Comparison of ENCODE assay signal across 8 mouse cellular contexts in genomic region chr3:88503505-88503863, GRCm38 (mm10). TPM values are rescaled to one million over a fixed set of nuclear protein-coding genes. Genes with fewer than 3 reads are reported as not detected.
A peak's percentile ranks its signal among the peaks of the same experiment; 100 is the strongest.
DNase-seq lines count a peak whose midpoint lies in the region; ATAC-seq and TF ChIP-seq lines count a peak whose summit lies in the region.

No protein-coding gene starts in this region.

- peaks cover 11% of the 10 kb centered on the region for H3K36me3 ChIP-seq in E14TG2a.4 (ENCODE audit: insufficient read depth, low read length)
- no peaks in the 10 kb centered on the region for H3K36me3 ChIP-seq in forebrain, embryonic 11.5 days (ENCODE audit: control insufficient read depth, insufficient read depth, low read length)
- 0 out of 2 replicates have a peak, but pooled peaks cover 2% of the 10 kb centered on the region for H3K36me3 ChIP-seq in limb, embryonic 10.5 days
- peaks cover 5% of the 10 kb centered on the region for H3K36me3 ChIP-seq in myocyte (ENCODE audit: control insufficient read depth, insufficient read depth)

- no peak for TF ChIP-seq CTCF in cerebellum, adult 2 months (IDR thresholded peaks at IDR 0.05; ENCODE audit: borderline replicate concordance, insufficient read depth, low read depth, low read length)
- no peak for TF ChIP-seq CTCF in E14TG2a.4 (conservative IDR thresholded peaks at IDR 0.05; ENCODE audit: low read length)

- H3K4me2 ChIP-seq in forebrain, embryonic 11.5 days (ENCODE audit: low read depth, low read length, severe bottlenecking) = peak overlapping the region; percentile 98
- H3K4me2 ChIP-seq in myocyte (ENCODE audit: low read depth) = peak overlapping the region; percentile 92

- peak overlapping the region; percentile 35 for H3K27ac ChIP-seq in cerebellum, adult 2 months (ENCODE audit: insufficient read depth, low read length)
- no peak overlapping the region for H3K27ac ChIP-seq in forebrain, embryonic 11.5 days (ENCODE audit: low read depth, low read length)
- no peak overlapping the region for H3K27ac ChIP-seq in limb, embryonic 10.5 days

- peaks cover 44% of the 10 kb centered on the region for H3K79me2 ChIP-seq in myocyte (ENCODE audit: control insufficient read depth, insufficient read depth)

- no peak for DNase-seq in cerebellum, adult 2 months
- no peak for DNase-seq in cerebellum, adult 18-20 months
- DNase-seq in forebrain, embryonic 11.5 days (ENCODE audit: low spot score) = no peak
- DNase-seq in limb, embryonic 10.5 days (ENCODE audit: low spot score) = no peak
- no peak for DNase-seq in kidney, adult 8-10 months
- DNase-seq in embryo, embryonic 10.5 days (ENCODE audit: low spot score) = no peak

- H3K4me3 ChIP-seq in cerebellum, adult 2 months (replicated peaks; ENCODE audit: insufficient read depth, low read depth, low read length) = peak overlapping the region; percentile 90
- H3K4me3 ChIP-seq in E14TG2a.4 (replicated peaks; ENCODE audit: low read length) (peak overlapping the region; percentile 85), myocyte (peak overlapping the region; percentile 100)
- no peak overlapping the region for H3K4me3 ChIP-seq in forebrain, embryonic 11.5 days (ENCODE audit: low read depth, low read length)
- peak overlapping the region; percentile 64 for H3K4me3 ChIP-seq in limb, embryonic 10.5 days

- H3K9me3 ChIP-seq in E14TG2a.4 (ENCODE audit: low read length) = no peaks in the 10 kb centered on the region
- no peaks in the 10 kb centered on the region for H3K9me3 ChIP-seq in forebrain, embryonic 11.5 days (ENCODE audit: control insufficient read depth, low read length)
- H3K9me3 ChIP-seq in limb, embryonic 10.5 days (replicated peaks) = no peaks in the 10 kb centered on the region

- ATAC-seq in forebrain, embryonic 11.5 days (replicated peaks; ENCODE audit: low FRiP score) = no peak

- H3ac ChIP-seq in myocyte (ENCODE audit: control insufficient read depth, insufficient read length) = peak overlapping the region; percentile 75

- whole genome bisulfite sequencing in cerebellum, adult 2 months = 18% methylated on average over 4 of the region's 4 CpGs
- 20% methylated on average over 4 of the region's 4 CpGs for WGBS in forebrain, embryonic 11.5 days
- WGBS in limb, embryonic 10.5 days = 21% methylated on average over 4 of the region's 4 CpGs

- no peak overlapping the region for H3K9ac ChIP-seq in forebrain, embryonic 11.5 days (ENCODE audit: low read length)

- no peaks in the 10 kb centered on the region for H3K27me3 ChIP-seq in cerebellum, adult 2 months (ENCODE audit: control insufficient read depth, insufficient read depth, low read length)
- peaks cover 14% of the 10 kb centered on the region for H3K27me3 ChIP-seq in E14TG2a.4 (ENCODE audit: insufficient read depth, low read length)
- peaks cover 16% of the 10 kb centered on the region for H3K27me3 ChIP-seq in forebrain, embryonic 11.5 days (ENCODE audit: control insufficient read depth, insufficient read depth, low read length)
- H3K27me3 ChIP-seq in limb, embryonic 10.5 days (ENCODE audit: low read depth, poor library complexity, severe bottlenecking) = peaks cover 48% of the 10 kb centered on the region
- no peaks in the 10 kb centered on the region for H3K27me3 ChIP-seq in myocyte (ENCODE audit: control insufficient read depth, insufficient read depth, insufficient read length)

- H3K4me1 ChIP-seq in cerebellum, adult 2 months (ENCODE audit: control insufficient read depth, insufficient read depth, low read length) = peaks cover 14% of the 10 kb centered on the region
- H3K4me1 ChIP-seq in E14TG2a.4 (replicated peaks; ENCODE audit: low read depth, low read length) = peaks cover 89% of the 10 kb centered on the region
- peaks cover 8% of the 10 kb centered on the region for H3K4me1 ChIP-seq in forebrain, embryonic 11.5 days (replicated peaks; ENCODE audit: control insufficient read depth, insufficient read depth, low read length)
- H3K4me1 ChIP-seq in limb, embryonic 10.5 days = peaks cover 46% of the 10 kb centered on the region

- no peak for TF ChIP-seq POLR2A in cerebellum, adult 2 months (IDR thresholded peaks at IDR 0.05; ENCODE audit: borderline replicate concordance, insufficient read depth, low read length)
- TF ChIP-seq POLR2A in myocyte (IDR thresholded peaks at IDR 0.05; ENCODE audit: insufficient read length, low read depth) = no peak

TF ChIP-seq in myocyte, 11 proteins besides CTCF, POLR2A, EP300 and RAD21:
- peak in 1 of 3 experiments; percentile 10 for TF ChIP-seq MYOD1 (IDR thresholded peaks at IDR 0.05; ENCODE audit: control insufficient read depth in 1 of 3, insufficient read length in 2 of 3, low read depth in 2 of 3)
- no peak for TF ChIP-seq POLR2AphosphoS2 (IDR thresholded peaks at IDR 0.05; ENCODE audit: insufficient read length, low read depth)
TF ChIP-seq in myocyte: peak in this region for 1.

RNA-seq across cellular contexts. Expression of gene Lmna, which starts 6.3 kb away (rescaled TPM):
- 51.4 and 57.1 TPM in 2 replicates for polyA plus RNA-seq in cerebellum, adult 2 months (2012; rRNA removed)
- 19.4 and 20.4 TPM in 2 replicates for polyA plus RNA-seq in forebrain, embryonic 11.5 days (2014; fragmentation: Nextera tagmentation; extraction: Ambion mirVana)
- 9.2 and 14.5 TPM in 2 replicates for polyA plus RNA-seq in limb, embryonic 10.5 days (2016; fragmentation: Nextera tagmentation; extraction: Ambion mirVana)
- polyA plus RNA-seq in myocyte (2012; fragmentation: generic; extraction: Trizol) = 954 TPM

RNA-seq across cellular contexts. Expression of gene Mex3a, which starts 28.7 kb away (rescaled TPM):
- 1.2 and 1.3 TPM in 2 replicates for polyA plus RNA-seq in cerebellum, adult 2 months (2012; rRNA removed)
- polyA plus RNA-seq in forebrain, embryonic 11.5 days (2014; fragmentation: Nextera tagmentation; extraction: Ambion mirVana) = 44.4 and 46.2 TPM in 2 replicates
- 28.9 and 34.8 TPM in 2 replicates for polyA plus RNA-seq in limb, embryonic 10.5 days (2016; fragmentation: Nextera tagmentation; extraction: Ambion mirVana)
- 8.1 TPM for polyA plus RNA-seq in myocyte (2012; fragmentation: generic; extraction: Trizol)

RNA-seq across cellular contexts. Expression of gene Sema4a, which starts 42.5 kb away (rescaled TPM):
- polyA plus RNA-seq in cerebellum, adult 2 months (2012; rRNA removed) = 31.6 and 31.8 TPM in 2 replicates
- polyA plus RNA-seq in forebrain, embryonic 11.5 days (2014; fragmentation: Nextera tagmentation; extraction: Ambion mirVana) = 9.3 and 10.3 TPM in 2 replicates
- 4.7 and 6.7 TPM in 2 replicates for polyA plus RNA-seq in limb, embryonic 10.5 days (2016; fragmentation: Nextera tagmentation; extraction: Ambion mirVana)
- 0.35 TPM for polyA plus RNA-seq in myocyte (2012; fragmentation: generic; extraction: Trizol)

RNA-seq across cellular contexts. Expression of gene Rab25, which starts 44.6 kb away (rescaled TPM):
- polyA plus RNA-seq in cerebellum, adult 2 months (2012; rRNA removed) = 0.46 and 1.4 TPM in 2 replicates
- polyA plus RNA-seq in forebrain, embryonic 11.5 days (2014; fragmentation: Nextera tagmentation; extraction: Ambion mirVana) = 0.43 and 1.1 TPM in 2 replicates
- 1.7 and 3.7 TPM in 2 replicates for polyA plus RNA-seq in limb, embryonic 10.5 days (2016; fragmentation: Nextera tagmentation; extraction: Ambion mirVana)
- 0.13 TPM for polyA plus RNA-seq in myocyte (2012; fragmentation: generic; extraction: Trizol)

RNA-seq across cellular contexts. Expression of gene Lamtor2, which starts 49.4 kb away (rescaled TPM):
- 143 and 159 TPM in 2 replicates for polyA plus RNA-seq in cerebellum, adult 2 months (2012; rRNA removed)
- polyA plus RNA-seq in forebrain, embryonic 11.5 days (2014; fragmentation: Nextera tagmentation; extraction: Ambion mirVana) = 89.3 and 96.0 TPM in 2 replicates
- 151 and 159 TPM in 2 replicates for polyA plus RNA-seq in limb, embryonic 10.5 days (2016; fragmentation: Nextera tagmentation; extraction: Ambion mirVana)
- polyA plus RNA-seq in myocyte (2012; fragmentation: generic; extraction: Trizol) = 165 TPM

Comparison
In these comparisons a context has a peak if more than half of its experiments do, and no peak if none do; other contexts are left out.
1. RNA of gene Lmna, which starts 6.3 kb away (polyA plus RNA-seq): 954 TPM in myocyte (single experiment); 51.4 to 57.1 TPM in cerebellum, adult 2 months, 19.4 to 20.4 TPM in forebrain, embryonic 11.5 days and 9.2 to 14.5 TPM in limb, embryonic 10.5 days; every median in the first group is over 10 times any median in the second.